Mouse (Mus musculus) lung, postnatal 36 days (tissue): ENCODE data around the gene Ager.

Experiments used
- DNase-seq: peaks from one replicate; pipeline ENCODE4 v3.0.0; 2022; ENCODE audit warnings: mixed read lengths

Gene Ager

DNA sequence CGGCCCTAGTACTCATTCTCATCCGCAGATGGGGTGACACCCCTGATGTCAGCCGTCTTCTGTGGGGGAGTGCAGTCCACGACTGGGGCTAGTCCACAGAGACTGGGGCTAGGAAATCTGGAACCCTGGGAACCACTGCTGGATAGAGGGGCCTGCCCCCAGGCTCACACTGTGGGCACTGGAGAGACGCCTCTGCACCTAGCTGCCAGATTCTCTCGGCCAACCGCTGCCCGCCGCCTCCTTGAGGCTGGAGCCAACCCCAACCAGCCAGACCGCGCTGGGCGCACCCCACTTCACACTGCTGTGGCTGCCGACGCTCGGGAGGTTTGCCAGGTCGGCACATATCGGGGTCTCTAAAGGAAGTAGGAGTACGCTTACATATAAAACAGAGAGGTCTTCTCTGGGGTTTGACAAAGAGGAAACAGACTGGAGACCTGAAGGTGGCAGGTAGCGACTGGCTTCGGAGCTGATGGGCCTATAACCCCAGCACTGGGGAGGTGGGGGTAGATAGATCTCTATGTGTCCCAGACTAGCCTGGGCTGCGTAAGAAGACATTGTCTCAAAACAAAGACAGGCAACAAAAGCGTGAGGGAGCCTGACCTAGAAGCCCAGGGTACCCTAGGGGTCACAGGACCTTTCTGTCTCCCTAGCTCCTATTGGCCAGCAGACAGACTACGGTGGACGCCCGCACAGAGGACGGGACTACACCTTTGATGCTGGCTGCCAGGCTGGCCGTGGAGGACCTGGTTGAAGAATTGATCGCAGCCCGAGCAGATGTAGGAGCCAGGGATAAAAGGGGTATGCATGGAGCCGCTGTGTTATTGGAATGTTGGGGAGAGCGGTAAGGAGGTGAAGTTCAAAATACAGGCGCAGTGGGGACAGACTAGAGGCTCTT is 11.5 kb upstream of the Ager start:
- DNase-seq = no peak

GRCm38 (mm10) chr17:34586796-34587422 is 10.8 kb upstream of the Ager start:
- DNase-seq = peak; percentile 92

DNA sequence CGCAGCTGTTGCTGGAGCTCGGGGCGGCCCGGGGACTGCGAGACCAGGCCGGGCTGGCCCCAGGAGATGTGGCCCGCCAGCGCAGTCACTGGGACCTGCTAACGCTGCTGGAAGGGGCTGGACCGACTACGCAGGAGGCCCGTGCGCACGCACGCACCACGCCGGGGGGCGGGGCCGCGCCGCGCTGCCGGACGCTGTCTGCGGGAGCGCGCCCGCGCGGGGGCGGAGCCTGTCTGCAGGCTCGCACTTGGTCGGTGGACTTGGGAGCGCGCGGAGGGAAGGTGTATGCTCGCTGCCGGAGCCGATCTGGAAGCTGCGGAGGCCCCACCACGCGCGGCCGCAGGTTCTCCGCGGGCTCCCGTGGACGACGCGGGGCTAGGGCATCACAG is 10.2 kb upstream of the Ager start:
- peak; percentile 98 for DNase-seq

GRCm38 (mm10) chr17:34587814-34588213 is 9.8 kb upstream of the Ager start:
- no peak for DNase-seq

GRCm38 (mm10) chr17:34588767-34589166 is 8.9 kb upstream of the Ager start:
- no peak for DNase-seq

GRCm38 (mm10) chr17:34589206-34589605 is 8.5 kb upstream of the Ager start:
- DNase-seq = no peak

DNA sequence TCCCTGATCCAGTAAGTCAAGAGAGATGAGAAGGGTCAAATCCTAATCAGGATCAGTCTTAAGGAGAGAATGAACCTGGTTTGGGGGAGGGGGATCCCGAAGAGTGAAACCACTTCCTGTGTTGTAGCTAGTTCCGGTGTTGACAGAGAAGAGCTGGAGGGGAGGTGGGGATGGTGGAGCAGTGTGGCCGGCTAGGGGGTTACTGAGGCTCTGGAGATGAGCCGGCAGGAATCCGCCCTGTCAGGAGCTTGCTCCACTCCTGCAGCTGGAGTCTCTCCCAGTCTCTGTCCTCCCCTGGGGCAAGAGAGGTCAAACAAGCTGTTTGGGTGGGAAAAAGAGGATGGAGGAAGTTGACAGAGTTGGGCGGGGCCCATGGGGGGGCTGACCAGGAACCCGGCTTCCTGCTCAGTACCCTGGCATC is 8.0 kb upstream of the Ager start, which contains the start of gene Gpsm3:
Gpsm3 (plus strand) TSS at position 126 of the 421 bp plus-strand sequence.
- peak; percentile 78 for DNase-seq

GRCm38 (mm10) chr17:34590154-34590987 is 7.3 kb upstream of the Ager start:
- no peak for DNase-seq

DNA sequence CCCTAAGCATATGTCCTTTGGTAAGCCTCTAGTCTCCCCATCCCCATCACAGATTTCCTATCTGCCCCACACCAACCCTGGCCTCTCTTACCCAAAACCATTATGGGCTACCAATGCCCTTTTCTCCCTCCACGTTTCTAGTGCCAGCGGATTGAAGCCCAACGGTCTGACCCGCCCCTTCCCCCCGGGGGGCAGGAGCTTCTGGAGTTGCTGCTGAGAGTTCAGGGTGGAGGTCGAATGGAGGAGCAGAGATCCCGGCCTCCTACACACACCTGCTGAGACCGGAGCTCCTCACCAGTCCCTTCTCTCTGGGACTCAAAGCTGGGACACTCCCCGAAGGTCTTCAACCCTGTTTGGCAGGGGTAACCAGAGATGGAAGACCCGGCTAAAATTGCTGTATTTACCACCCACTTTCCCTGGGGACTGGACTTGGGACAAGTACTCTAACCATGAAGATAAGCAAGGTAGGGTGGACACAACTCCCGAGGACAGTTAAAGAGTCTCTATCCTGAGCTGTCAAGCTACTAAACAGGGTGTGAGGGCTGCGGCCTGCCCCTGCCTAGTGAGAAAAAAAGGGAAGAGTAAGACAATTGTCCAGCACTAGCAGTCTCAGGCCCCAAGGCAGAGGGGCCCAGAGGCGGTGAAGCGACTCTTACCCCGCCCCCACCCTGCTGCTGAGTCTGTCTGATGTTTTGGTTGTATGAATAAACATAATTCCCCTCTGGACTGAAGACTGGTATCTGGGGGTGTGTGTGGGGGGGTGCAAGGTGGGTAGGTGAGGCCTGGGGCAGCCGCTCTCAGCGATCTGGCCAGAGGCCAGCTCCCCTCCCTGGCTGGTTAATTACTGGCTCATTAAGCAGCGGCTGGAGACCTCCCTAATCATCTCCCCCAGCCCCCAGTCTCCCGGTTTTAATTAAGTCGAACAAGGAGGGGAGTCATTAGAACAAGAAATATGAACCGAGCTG is 6.4 kb upstream of the Ager start, which contains the start of gene Pbx2:
Pbx2 (plus strand) TSS at position 238 of the 965 bp plus-strand sequence.
- DNase-seq = peak; percentile 43

- DNase-seq = peak; percentile 93
These were observed 5.7 kb upstream of the Ager start for GRCm38 (mm10) chr17:34591994-34592375.

DNA sequence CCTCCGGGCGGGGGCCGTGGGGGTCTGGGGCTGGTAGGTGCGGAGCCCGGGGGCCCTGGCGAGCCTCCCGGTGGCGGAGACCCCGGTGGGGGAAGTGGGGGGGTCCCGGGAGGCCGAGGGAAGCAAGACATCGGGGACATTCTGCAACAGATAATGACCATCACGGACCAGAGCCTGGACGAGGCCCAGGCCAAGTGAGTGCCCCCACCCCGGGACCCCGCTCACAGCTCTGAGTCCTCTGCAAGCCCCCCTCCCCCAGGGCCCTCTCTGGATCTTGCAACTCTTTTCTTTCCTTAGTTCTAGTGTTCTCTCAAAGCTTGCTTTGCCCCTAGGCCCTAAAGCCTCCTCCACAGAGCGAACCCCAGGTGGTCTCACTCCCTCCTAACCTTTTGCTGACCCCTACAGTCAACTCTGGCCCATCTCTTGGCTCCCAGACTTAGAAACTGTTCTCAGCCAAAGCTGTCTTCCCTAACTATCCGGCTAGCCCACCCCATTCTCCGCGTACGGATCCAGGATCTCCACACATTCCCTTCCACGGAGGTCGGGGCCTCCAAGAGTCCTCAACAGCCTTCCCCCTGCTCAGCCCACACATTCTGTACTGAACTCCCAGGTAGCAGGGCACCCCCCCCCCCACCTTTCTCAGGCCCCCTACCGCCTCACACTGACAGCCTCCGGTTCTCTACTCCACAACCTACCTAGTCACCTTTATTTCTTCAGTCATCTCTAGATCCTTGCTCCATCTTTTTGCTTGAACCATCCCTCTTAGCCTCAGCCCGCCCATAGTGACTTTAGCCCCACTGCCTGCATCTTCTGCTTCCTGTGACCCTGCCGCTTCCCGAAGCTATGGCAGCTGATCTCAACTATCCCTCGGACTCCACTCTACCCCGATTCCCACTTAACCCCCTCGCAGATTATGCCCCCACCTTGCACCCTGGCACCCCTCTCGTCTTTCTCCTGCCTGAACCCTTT is 4.8 kb upstream of the Ager start:
- DNase-seq = peak; percentile 58

GRCm38 (mm10) chr17:34593752-34594525 is 3.7 kb upstream of the Ager start:
- peak; percentile 37 for DNase-seq

DNA sequence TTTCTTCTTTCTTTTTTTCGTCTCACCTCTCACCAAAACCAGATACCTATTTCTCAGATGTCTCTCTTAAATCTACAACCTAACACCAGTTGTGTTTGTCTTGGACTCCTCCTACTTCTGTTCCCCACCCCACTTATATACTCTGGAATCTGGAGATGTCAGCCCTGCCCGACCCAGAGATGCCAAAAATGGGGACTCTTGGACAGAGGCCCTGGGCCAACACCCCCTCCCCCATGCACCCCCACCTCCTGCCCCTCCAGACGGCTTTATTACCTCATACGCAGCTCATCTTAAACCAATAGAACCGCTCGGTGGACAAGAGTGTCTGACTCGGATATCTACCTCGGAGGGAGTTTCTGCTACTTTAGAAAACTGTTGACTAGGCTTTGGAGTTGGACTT is 1.6 kb upstream of the Ager start:
- peak; percentile 38 for DNase-seq

- no peak for DNase-seq
These were observed 2.2 kb downstream of the Ager start for GRCm38 (mm10) chr17:34599891-34600290.

- DNase-seq = no peak
These were observed 4.1 kb downstream of the Ager start for GRCm38 (mm10) chr17:34601796-34602195.

DNA sequence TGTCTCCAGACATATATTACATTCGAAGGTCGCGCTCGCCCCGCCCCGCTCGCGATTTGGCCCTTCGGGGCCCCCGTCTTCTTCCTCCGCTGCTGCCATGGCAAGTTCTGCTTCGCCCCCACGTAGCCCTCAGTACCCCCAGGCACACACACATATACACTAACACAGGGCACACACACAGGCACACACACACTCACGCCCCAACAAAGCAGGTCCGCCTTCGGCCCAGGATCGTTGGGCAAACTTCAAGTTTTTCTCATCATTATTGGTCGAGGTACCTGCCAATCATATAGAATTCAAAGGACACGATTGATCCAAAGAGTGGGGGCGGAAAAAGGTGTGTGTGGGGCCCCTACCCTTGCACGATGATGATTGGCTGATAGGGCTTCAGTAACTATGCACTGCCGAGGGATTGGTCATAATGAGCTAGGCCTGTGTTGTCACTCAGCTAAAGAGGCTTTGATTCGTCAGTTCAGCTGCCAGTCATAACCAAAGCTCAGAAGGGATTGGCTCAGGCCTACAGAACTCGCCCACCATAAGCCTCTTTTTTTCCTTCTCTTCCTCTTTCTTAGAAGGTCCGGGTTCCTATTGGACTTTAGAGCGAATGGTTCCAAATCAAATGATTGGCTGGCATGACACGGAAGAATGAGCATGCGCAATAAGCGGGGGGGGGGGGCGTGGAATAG is 5.9 kb downstream of the Ager start, which contains the start of gene Rnf5:
Rnf5 (minus strand) TSS at position 316 of the 686 bp plus-strand sequence.
- peak; percentile 100 for DNase-seq

GRCm38 (mm10) chr17:34604061-34604508 is 6.4 kb downstream of the Ager start, which contains the start of gene Agpat1:
Gene Agpat1, plus strand, starts transcription at chr17:34604262.
- peak; percentile 99 for DNase-seq

GRCm38 (mm10) chr17:34604511-34605237 is 7.0 kb downstream of the Ager start:
- peak; percentile 84 for DNase-seq
